Mouse (Mus musculus): Measurements from ENCODE around the gene Akr1c19. TPM values are rescaled to one million over a fixed set of nuclear protein-coding genes. Genes with fewer than 3 reads are reported as not detected.

Gene Akr1c19
- polyA plus RNA-seq, 1 experiment from 2014 or later, result not detected

DNA sequence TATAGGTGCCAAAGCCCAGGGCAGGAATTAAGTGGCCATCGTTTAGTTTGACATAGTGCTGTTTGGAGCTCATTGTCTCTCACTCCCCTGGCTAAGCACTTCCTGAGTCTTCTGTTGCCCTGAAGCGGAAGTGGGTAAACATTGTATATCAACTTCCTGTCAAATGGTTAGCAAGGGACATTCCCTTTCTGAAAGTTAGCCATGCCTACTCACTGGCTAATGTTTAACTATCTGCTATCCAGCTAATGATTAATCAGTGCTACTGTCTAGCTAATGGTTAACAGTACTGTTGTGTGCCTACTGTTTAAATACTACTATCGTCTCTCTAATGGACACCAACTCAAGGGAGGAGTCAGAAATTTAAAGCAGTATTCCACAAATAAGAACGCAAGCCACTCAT is 50.8 kb downstream of the Akr1c19 start, which contains the start of gene Akr1c12:
TSS of gene Akr1c12 (minus strand) at position 150 of the 400 bp plus-strand sequence.
- Histone ChIP-seq H3K9ac (no peak within 1 kb of the TSS), H3K36me3 (no peaks in the 10 kb centered on the region), H3K4me1 (no peaks in the 10 kb centered on the region), H3K27ac (no peak within 1 kb of the TSS), H3K27me3 (no peaks in the 10 kb centered on the region), H3K4me3 (no peak within 1 kb of the TSS), H3K9me3 (no peaks in the 10 kb centered on the region), H3K4me2 (no peak within 1 kb of the TSS)
- WGBS, result 69% methylated on average over 4 of the region's 4 CpGs
- no peak for ATAC-seq (ENCODE audit: insufficient number of reproducible peaks, insufficient read depth, low FRiP score, low TSS enrichment, low read depth)

DNA sequence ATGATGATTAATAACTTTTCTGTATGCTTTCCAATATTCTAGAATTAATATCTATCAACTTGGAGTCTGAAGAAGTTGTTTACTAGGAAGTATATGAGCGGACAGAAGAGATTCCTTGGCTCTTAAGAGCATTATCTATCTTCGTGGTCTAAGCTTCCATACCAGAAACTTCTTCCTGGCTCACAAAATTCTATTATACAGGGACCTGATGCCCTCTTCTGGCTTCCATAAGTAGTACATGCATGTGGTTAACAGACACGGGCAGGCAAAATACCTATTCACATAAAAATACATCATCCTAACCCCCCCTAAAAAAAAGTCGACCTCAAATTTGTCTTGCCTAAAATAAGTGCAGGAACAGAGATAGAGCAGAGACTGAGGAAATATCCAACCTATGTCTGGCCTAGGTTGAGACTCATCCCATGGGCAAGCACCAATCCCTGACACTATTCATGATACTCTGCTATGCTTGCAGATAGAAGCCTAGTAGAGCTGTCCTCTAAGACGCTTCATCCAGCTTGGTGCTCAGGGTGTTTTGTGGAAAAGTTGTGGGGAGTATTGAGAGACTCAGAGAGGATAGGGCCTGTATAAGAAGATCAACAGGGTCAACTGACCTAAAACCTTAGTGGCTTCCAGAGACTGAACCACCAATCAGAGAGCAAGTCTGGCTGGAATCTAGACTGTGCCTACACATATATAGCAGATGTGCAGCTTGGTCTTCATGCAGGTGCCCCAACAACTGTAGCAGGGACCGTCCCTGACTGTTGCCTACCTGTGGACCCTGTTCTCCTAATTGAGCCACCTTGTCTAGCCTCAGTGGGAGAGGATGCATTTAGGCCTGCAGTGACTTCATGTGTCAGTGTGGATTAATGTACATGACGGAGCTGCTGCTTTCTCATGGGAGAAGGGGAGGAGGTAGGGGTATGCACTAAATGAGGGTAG is 53.2 kb downstream of the Akr1c19 start:
- Histone ChIP-seq H3K9ac (no peak overlapping the region), H3K4me1 (no peaks in the 10 kb centered on the region), H3K4me3 (no peak overlapping the region), H3K9me3 (no peaks in the 10 kb centered on the region), H3K27ac (no peak overlapping the region), H3K4me2 (no peak overlapping the region), H3K36me3 (no peaks in the 10 kb centered on the region), H3K27me3 (no peaks in the 10 kb centered on the region)
- WGBS, result 38% methylated on average over 7 of the region's 7 CpGs
- no peak for ATAC-seq (ENCODE audit: insufficient number of reproducible peaks, insufficient read depth, low FRiP score, low TSS enrichment, low read depth)

DNA sequence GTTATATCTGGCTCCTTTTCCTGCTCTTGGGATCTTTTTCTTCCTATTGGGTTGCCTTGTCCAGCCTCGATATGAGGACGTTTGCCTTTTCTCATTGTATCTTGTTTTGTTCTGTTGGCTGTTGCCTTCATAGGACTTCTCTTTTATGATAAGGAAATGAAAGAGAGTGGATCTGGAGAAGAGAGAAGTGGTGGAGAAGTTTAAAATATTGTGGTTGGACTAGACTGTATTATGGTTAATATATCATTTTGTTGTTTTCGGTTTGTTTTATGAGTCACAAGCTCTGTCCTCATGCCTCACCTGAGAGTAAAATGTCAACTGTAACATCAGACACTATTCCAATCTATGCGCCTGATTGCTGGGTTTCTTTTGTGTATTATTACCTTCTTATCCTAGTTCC is 68.5 kb downstream of the Akr1c19 start:
- H3K36me3 ChIP-seq, result no peaks in the 10 kb centered on the region
- H3K4me3 ChIP-seq, result no peak overlapping the region
- no peak overlapping the region for H3K9ac ChIP-seq
- H3K27ac ChIP-seq, result no peak overlapping the region
- ATAC-seq (ENCODE audit: insufficient number of reproducible peaks, insufficient read depth, low FRiP score, low TSS enrichment, low read depth), result no peak
- H3K4me1 ChIP-seq, result no peaks in the 10 kb centered on the region
- WGBS, result 91% methylated on average over 4 of the region's 4 CpGs
- H3K9me3 ChIP-seq, result no peaks in the 10 kb centered on the region
- no peaks in the 10 kb centered on the region for H3K27me3 ChIP-seq
- H3K4me2 ChIP-seq, result no peak overlapping the region

Other genes with a start within 250 kb of the Akr1c19 start
- 1.1 and 1.3 TPM in 2 replicates for gene Akr1c14, start 179.7 kb upstream of the Akr1c19 start, polyA plus RNA-seq (2015; fragmentation: Nextera tagmentation; extraction: Ambion mirVana)
- 0.48 and 0.52 TPM in 2 replicates for gene Akr1c18, start 78.0 kb upstream of the Akr1c19 start, polyA plus RNA-seq (2015; fragmentation: Nextera tagmentation; extraction: Ambion mirVana)
- gene Akr1c13, start 37.5 kb upstream of the Akr1c19 start, polyA plus RNA-seq (2015; fragmentation: Nextera tagmentation; extraction: Ambion mirVana), result 1.7 and 2.4 TPM in 2 replicates
- gene Akr1c12, start 50.7 kb downstream of the Akr1c19 start, polyA plus RNA-seq (2015; fragmentation: Nextera tagmentation; extraction: Ambion mirVana), result 0.63 TPM in 1 of 2 replicates, not detected in the other
- not detected in 2 replicates for gene Akr1c6, start 205.6 kb downstream of the Akr1c19 start, polyA plus RNA-seq (2015; fragmentation: Nextera tagmentation; extraction: Ambion mirVana)

Measured in embryonic facial prominence, embryonic 13.5 days (tissue).